Mouse (Mus musculus): Measurements from ENCODE around the gene Gm8068.
"Not testable (repeated sequence)": the region's sequence is repeated elsewhere in the genome, so short reads cannot be mapped to it uniquely, and the experiment has no call there.

The Gm8068 gene

DNA sequence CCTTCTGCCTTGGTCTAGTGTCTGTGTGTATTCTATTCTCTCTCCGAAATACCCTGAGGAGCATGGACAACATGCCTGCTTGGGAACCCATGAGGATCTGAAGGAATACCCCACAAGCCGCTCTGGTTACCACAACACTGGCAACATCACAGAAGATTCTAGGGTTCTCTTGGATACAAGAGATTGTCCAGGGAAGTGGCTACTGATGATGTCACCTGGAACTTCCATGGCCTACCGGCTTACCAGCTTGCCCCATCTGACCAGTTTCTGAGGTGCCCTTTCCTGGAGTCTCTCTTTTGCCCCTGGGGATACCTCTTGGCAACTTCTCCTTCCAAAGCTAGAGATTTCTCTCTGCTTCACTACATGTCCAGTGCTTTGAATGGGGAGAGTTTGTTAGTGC, at the start of gene Gm8068:
Gene Gm8068 (minus strand): TSS at position 101 of the 400 bp plus-strand sequence.
- CTCF ChIA-PET = not testable (repeated sequence)

DNA sequence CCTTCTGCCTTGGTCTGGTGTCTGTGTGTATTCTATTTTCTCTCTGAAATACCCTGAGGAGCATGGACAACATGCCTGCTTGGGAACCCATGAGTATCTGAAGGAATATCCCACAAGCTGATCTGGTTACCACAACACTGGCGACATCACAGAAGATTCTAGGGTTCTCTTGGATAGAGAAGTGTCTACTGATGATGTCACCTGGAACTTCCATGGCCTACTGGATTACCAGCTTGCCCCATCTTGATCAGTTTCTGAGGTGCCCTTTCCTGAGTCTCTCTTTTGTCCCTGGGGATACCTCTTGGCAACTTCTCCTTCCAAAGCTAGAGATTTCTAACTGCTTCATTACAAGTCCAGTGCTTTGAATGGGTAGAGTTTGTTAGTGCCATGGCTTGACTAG, 48.8 kb upstream of the Gm8068 start, which contains the start of gene Gm7929:
Gene Gm7929 (minus strand): TSS at position 101 of the 400 bp plus-strand sequence.
- CTCF ChIA-PET = not testable (repeated sequence)

DNA sequence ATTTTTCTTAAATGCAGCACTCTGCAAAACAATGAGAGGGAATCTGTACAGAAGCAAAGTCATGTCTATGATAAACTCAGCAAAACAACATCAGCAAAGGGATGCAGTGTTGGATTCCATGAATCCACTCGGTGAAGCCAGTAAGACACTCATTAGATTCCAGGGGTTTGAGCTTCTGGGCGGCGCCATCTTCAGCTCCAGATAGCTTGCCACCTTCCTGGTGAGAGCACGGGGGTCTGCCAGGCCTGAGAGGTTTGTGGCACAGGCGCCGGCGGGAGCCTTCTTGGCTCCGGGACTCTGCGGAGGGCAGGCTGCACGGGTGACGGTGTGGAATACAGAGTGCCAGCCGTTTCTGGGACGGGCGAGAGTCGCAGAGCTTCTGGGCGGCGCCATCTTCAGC, 21.8 kb upstream of the Gm8068 start:
- CTCF ChIA-PET = not testable (repeated sequence)

DNA sequence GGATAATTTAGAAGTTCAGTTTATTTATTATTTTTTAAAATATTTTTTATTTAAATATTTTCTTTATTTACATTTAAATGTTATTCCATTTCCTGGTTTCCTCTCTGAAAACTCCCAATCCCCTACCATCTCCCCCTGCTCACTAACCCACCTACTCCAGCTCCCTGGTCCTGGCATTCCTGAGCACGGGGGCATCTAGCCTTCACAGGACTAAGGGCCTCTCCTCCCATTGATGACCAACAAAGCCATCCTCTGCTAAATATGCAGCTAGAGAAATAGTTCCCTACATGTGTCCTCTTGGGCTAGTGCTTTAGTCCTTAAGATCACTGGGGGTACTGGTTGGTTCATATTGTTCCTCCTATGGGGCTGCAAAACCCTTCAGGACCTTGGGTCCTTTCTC, 15.5 kb upstream of the Gm8068 start:
- CTCF ChIA-PET = not testable (repeated sequence)

DNA sequence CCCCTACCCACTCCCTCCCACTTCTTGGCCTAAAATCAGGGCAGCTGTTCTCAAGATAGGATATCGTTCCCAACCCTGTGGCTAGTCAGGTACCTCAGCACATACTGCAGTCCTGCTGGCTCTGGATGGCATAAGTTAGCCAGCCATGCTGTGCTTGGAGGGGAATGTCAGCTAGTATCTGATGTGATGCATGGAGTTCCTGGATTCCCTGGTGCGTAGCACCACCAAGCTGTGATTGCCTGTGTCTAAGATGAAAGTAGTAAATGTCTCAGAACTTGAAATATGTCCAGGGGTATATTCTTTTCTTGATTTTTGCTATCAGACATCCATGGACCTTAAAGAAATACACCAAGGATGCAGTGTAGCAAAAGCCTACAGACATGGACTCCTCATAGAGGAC, 53.5 kb downstream of the Gm8068 start:
- CTCF ChIA-PET = not testable (repeated sequence)
